Mouse (Mus musculus): ENCODE results near the gene Rab28. TPM values are rescaled to one million over a fixed set of nuclear protein-coding genes. Genes with fewer than 3 reads are reported as not detected.

The Rab28 gene
- total RNA-seq, 2 experiments from 2014 or later = 60.8 TPM

DNA sequence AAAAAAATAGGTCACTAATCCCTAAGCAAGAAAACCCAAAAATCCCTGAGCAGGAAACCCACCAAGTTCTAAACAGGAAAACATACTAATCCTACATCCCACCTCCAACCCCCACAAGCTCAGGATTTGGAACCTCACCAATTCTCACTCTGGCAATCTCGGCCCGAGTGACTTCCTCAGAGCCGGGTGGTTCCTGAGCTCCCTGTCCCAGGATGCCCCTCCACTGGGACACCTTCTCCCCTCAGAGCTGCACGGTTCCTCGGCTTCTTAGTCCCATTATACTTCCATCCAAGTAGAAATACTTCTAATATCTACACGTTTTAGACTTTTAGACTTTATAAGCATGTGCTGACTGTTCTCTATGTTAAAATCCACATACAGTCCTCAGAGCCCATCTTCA is 41.9 kb downstream of the Rab28 start:
- intact Hi-C loops (cut with DNase I) = no loop called here
- DNase-seq (ENCODE audit: low spot score in 2 of 2) = no peak

DNA sequence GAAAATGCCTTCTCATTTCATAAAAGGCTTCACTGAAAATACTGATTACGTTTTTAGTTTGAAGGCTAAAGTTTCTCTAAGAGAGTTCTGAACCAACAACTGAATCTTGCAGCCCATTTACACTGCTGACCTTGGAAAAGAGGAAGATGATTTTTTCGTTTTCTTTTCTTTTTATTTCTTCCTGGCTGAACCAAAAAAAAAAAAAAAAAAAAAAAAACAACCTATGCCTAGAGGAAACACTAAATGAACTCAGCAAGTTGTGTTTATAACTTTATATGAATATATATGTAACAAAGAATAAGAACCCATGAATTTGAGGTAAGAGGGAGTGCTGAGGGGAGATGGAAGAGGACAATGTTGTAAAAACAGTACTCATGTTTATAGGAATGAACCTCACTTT is 71.2 kb downstream of the Rab28 start:
- intact Hi-C loops (cut with DNase I) = no loop called here
- DNase-seq (ENCODE audit: low spot score in 2 of 2) = no peak

GRCm38 (mm10) chr5:41627224-41628144 is 80.5 kb downstream of the Rab28 start:
- DNase-seq (ENCODE audit: low spot score in 2 of 2) = no peak
- intact Hi-C loops (cut with DNase I) = no loop called here

- no peak for DNase-seq (ENCODE audit: low spot score in 2 of 2)
- intact Hi-C loops (cut with DNase I) = no loop called here
Observed at GRCm38 (mm10) chr5:41625544-41625943, 82.4 kb downstream of the Rab28 start.

GRCm38 (mm10) chr5:41621748-41622147 is 86.2 kb downstream of the Rab28 start:
- intact Hi-C loops (cut with DNase I) = no loop called here
- DNase-seq (ENCODE audit: low spot score in 2 of 2) = no peak

DNA sequence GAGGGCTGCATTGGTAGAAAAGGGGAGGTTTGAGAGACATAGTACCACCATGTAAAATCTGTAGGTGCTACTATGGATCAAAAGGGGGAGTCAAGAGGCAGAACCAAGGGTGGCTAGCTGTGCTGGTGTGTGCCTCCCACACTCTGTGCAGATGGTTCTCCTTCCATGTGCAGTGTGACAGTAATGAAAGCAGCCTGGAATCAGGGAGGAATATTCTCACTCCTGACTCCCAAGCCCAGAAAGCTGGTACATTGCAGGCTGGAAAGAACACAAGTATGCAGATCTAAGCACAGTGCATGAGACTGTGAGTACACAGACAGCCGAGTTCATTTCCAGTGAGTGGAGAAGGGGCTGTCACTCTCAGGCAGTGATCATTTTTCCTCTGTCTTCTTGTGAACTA is 89.0 kb downstream of the Rab28 start:
- DNase-seq (ENCODE audit: low spot score in 2 of 2) = peak; percentile 23 to 53
- intact Hi-C loops (cut with DNase I) = no loop called here

- peak; percentile 42 to 45 for DNase-seq (ENCODE audit: low spot score in 2 of 2)
- intact Hi-C loops (cut with DNase I) = no loop called here
Observed at GRCm38 (mm10) chr5:41610447-41611030, 97.4 kb downstream of the Rab28 start.

- intact Hi-C loops (cut with DNase I) = no loop called here
- peak; percentile 27 to 35 for DNase-seq (ENCODE audit: low spot score in 2 of 2)
Observed at GRCm38 (mm10) chr5:41596242-41597117, 111.5 kb downstream of the Rab28 start.

DNA sequence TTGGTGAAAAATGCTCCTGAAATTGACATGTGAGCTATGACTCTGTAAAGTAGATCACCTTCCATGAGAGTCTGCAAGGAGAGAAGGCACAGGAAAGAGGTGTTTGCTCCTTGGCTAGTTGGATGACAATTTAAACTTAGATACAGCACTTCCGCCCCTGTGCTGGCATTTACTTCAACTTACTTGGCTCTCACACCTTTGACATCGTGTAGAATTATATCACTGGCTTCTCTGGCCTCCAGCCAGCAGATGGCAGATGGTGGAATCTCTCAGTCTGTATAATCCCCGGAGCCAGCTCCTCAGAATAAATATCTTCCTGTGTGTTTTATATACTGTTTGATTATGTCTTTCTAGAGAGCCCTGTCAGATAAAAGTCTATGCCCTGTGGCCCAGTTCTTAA is 112.8 kb downstream of the Rab28 start:
- DNase-seq (ENCODE audit: low spot score in 2 of 2) = peak; percentile 65 to 80
- intact Hi-C loops (cut with DNase I) = no loop called here

- intact Hi-C loops (cut with DNase I) = no loop called here
- no peak for DNase-seq (ENCODE audit: low spot score in 2 of 2)
Observed at GRCm38 (mm10) chr5:41578051-41578450, 129.9 kb downstream of the Rab28 start.

Other genes with a start within 250 kb of the Rab28 start
- not detected for gene Nkx3-2, start 56.3 kb upstream of the Rab28 start, total RNA-seq (2021)
- 10 to 100 TPM; 35.6 to 36.0 TPM for gene Bod1l, start 136.2 kb upstream of the Rab28 start, total RNA-seq (2021)